Mouse (Mus musculus) MEL (cell line): ENCODE measurements around the gene Zfp653. TPM values are rescaled to one million over a fixed set of nuclear protein-coding genes. Genes with fewer than 3 reads are reported as not detected.

Experiments
- DNase-seq: peaks from one replicate; pipeline ENCODE4 v3.0.0; 2011; ENCODE audit warnings: low read depth, low spot score
- H3K27ac ChIP-seq: 2 replicates; pipeline ENCODE4 v1.5.1; 2012; ENCODE audit warnings: low read depth, mild to moderate bottlenecking, control low read depth, low read length, moderate library complexity; ENCODE audit not compliant: control insufficient read depth
- H3K27me3 ChIP-seq, 2 experiments: fragments of 150-350 bp in 1 of 2; sonication (generic) in 1 of 2; 2 replicates each; pipeline ENCODE4 v1.6.1; 2012; ENCODE audit warnings: low read length in 2 of 2, mild to moderate bottlenecking in 2 of 2, improper control_type of control experiment in 1 of 2, moderate library complexity in 1 of 2; ENCODE audit not compliant: insufficient read depth in 2 of 2, control insufficient read depth in 1 of 2
- H3K36me3 ChIP-seq, 2 experiments: 2 replicates each; pipeline ENCODE4 v1.6.1; 2012 to 2014; ENCODE audit warnings: low read length in 2 of 2, improper control_type of control experiment in 1 of 2, inconsistent platforms in 1 of 2, mild to moderate bottlenecking in 1 of 2; ENCODE audit not compliant: insufficient read depth in 2 of 2, control insufficient read depth in 1 of 2
- H3K4me1 ChIP-seq, 2 experiments: fragments of 150-350 bp in 1 of 2; sonication (generic) in 1 of 2; 2 replicates each; pipeline ENCODE4 v1.6.1; 2012; ENCODE audit warnings: low read length in 2 of 2, improper control_type of control experiment in 1 of 2, mild to moderate bottlenecking in 1 of 2; ENCODE audit not compliant: insufficient read depth in 2 of 2, control insufficient read depth in 1 of 2
- H3K4me3 ChIP-seq, 2 experiments: fragments of 150-350 bp in 1 of 2; sonication (generic) in 1 of 2; 2 replicates each; pipeline ENCODE4 v1.5.1; 2012; ENCODE audit warnings: low read depth in 2 of 2, low read length in 2 of 2, mild to moderate bottlenecking in 2 of 2, moderate library complexity in 2 of 2, control low read depth in 1 of 2, improper control_type of control experiment in 1 of 2; ENCODE audit not compliant: control insufficient read depth in 1 of 2, insufficient read depth in 1 of 2
- H3K79me2 ChIP-seq: 2 replicates; pipeline ENCODE4 v1.6.1; 2012; ENCODE audit warnings: mild to moderate bottlenecking, low read length, moderate library complexity; ENCODE audit not compliant: control insufficient read depth, poor library complexity, insufficient read depth
- H3K9ac ChIP-seq: 2 replicates; pipeline ENCODE4 v1.6.1; 2012; ENCODE audit warnings: low read depth, mild to moderate bottlenecking, control low read depth, low read length, moderate library complexity; ENCODE audit not compliant: control insufficient read depth, poor library complexity, severe bottlenecking
- H3K9me3 ChIP-seq: fragments of 150-350 bp; sonication (generic); replicated peaks from 2 replicates; pipeline ENCODE4 v1.6.1; 2012; ENCODE audit warnings: mild to moderate bottlenecking, low read length, improper control_type of control experiment, moderate library complexity; ENCODE audit not compliant: insufficient read depth
- CTCF ChIP-seq, 3 experiments: IDR thresholded peaks in 2 of 3; conservative IDR thresholded peaks in 1 of 3; 2 replicates each; pipeline ENCODE4 v1.5.1; 2011 to 2012; ENCODE audit warnings: low read length in 3 of 3, low read depth in 2 of 3, mild to moderate bottlenecking in 2 of 3, improper control_type of control experiment in 1 of 3, inconsistent platforms in 1 of 3, mixed read lengths in 1 of 3, moderate library complexity in 1 of 3; ENCODE audit not compliant: control insufficient read depth in 1 of 3, insufficient read depth in 1 of 3, poor library complexity in 1 of 3, severe bottlenecking in 1 of 3
- ELF1 ChIP-seq: IDR thresholded peaks from 2 replicates; pipeline ENCODE4 v1.6.1; 2014; ENCODE audit warnings: low read depth, mild to moderate bottlenecking, inconsistent platforms, low read length, improper control_type of control experiment, moderate library complexity
- EP300 ChIP-seq, 2 experiments: IDR thresholded peaks; 2 replicates each; pipeline ENCODE4 v1.6.1; 2011; ENCODE audit warnings: improper control_type of control experiment in 2 of 2, low read length in 2 of 2, low read depth in 1 of 2, mild to moderate bottlenecking in 1 of 2
- ETS1 ChIP-seq: IDR thresholded peaks from 2 replicates; pipeline ENCODE4 v1.6.1; 2012; ENCODE audit warnings: low read depth, mild to moderate bottlenecking, inconsistent platforms, low read length, improper control_type of control experiment, moderate library complexity
- GATA1 ChIP-seq: IDR thresholded peaks from 2 replicates; pipeline ENCODE4 v1.6.1; 2011; ENCODE audit warnings: low read depth, low read length, improper control_type of control experiment
- JUND ChIP-seq: IDR thresholded peaks from 2 replicates; pipeline ENCODE4 v1.6.1; 2011; ENCODE audit warnings: low read depth, mild to moderate bottlenecking, improper control_type of control experiment, low read length
- MAZ ChIP-seq: IDR thresholded peaks from 2 replicates; pipeline ENCODE4 v1.6.1; 2012; ENCODE audit warnings: low read depth, mild to moderate bottlenecking, inconsistent platforms, low read length, improper control_type of control experiment
- MXI1 ChIP-seq: IDR thresholded peaks from 2 replicates; pipeline ENCODE4 v1.6.1; 2011; ENCODE audit warnings: mild to moderate bottlenecking, low read depth, low read length, improper control_type of control experiment
- MYC ChIP-seq: IDR thresholded peaks from 2 replicates; pipeline ENCODE4 v1.6.1; 2011; ENCODE audit warnings: low read depth, mild to moderate bottlenecking, low read length, improper control_type of control experiment, moderate library complexity
- POLR2AphosphoS5 ChIP-seq: IDR thresholded peaks from 2 replicates; pipeline ENCODE4 v1.6.1; 2012; ENCODE audit warnings: low read depth, borderline replicate concordance, mild to moderate bottlenecking, inconsistent platforms, low read length, moderate library complexity, mixed read lengths
- ZC3H11A ChIP-seq: IDR thresholded peaks from 2 replicates; pipeline ENCODE4 v1.6.1; 2012; ENCODE audit warnings: low read depth, mild to moderate bottlenecking, inconsistent platforms, low read length, improper control_type of control experiment
- ZKSCAN1 ChIP-seq: IDR thresholded peaks from 2 replicates; pipeline ENCODE4 v1.6.1; 2012; ENCODE audit warnings: low read depth, mild to moderate bottlenecking, inconsistent platforms, low read length, improper control_type of control experiment, moderate library complexity
- polyA plus RNA-seq, 2 experiments: library from polyadenylated mRNA; stranded (reverse) in 1 of 2; unstranded in 1 of 2; fragments of >175 nt in 1 of 2; fragments of >200 nt in 1 of 2; gene quantifications; 2 replicates each; pipeline versions ENCODE4 v1.2.1 to v1.2.4; 2012; ENCODE audit warnings: low replicate concordance in 2 of 2, low read depth in 1 of 2; ENCODE audit not compliant: insufficient read length in 2 of 2, insufficient read depth in 1 of 2, missing spikeins in 1 of 2
- total RNA-seq: library from RNA; depleted of rRNA; stranded (reverse); fragments of 300-350 nt; gene quantifications from 2 replicates; pipeline ENCODE4 v1.2.3, GENCODE M21; 2012

Zfp653 gene
- total and polyA plus RNA-seq, 3 experiments = 19.2 to 40.4 TPM; not detected in 1

DNA sequence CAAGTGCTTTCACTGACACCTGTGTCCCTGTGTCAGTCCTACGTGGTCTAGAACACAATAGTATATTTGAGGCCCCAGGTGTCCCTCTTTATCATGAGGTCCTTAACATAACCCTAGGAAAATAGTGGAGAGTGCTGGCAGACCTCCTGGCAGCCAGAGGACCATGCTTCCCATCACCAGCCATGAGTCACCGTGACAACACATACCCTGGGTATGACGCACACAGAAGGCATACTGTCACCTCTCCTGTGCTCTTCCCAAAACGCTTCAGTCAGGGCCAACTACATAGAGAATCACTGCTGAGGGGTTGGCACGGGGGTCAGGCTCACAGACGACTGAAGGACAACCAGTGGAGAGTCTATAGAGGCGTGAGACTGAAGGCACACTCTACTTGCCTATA lies 18.8 kb upstream of the Zfp653 start (continued):
- TF ChIP-seq MXI1 (no peak), POLR2AphosphoS5 (no peak)

DNA sequence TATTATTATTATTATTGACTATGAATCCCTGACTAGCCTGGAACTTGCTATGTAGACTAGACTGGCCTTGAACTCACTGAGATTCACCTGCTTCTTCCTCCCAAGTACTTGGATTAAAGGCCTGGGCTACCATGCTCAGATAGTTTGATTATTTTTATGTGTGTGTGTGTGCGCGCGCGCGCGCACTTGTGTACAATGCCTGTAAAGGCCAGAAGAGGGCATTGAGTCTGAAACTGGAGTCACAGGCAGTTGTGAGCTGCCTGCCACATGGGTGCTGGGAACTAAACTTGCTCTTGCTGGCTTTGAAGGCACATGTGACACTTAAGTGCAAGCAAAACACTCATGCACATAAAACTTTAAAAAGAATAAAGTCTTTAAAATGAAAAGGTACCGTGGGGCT lies 18.1 kb upstream of the Zfp653 start:
- H3K27ac ChIP-seq = no peak overlapping the region
- H3K79me2 ChIP-seq = peaks cover 8% of the 10 kb centered on the region; the same call in 1 of the 2 replicates
- H3K9ac ChIP-seq = no peak overlapping the region
- no peak overlapping the region for H3K4me3 ChIP-seq
- no peak for TF ChIP-seq ZKSCAN1
- peak in 1 of 3 experiments; percentile 9; a peak in 1 of 6 replicates for TF ChIP-seq CTCF (IDR thresholded peaks at IDR 0.05 in 2 of 3, conservative IDR thresholded peaks at IDR 0.05 in 1 of 3; ENCODE audit: control insufficient read depth in 1 of 3, insufficient read depth in 1 of 3, low read depth in 2 of 3, low read length in 3 of 3, poor library complexity in 1 of 3, severe bottlenecking in 1 of 3)
- TF ChIP-seq MYC = no peak
- no peak for TF ChIP-seq EP300 (IDR thresholded peaks at IDR 0.05; ENCODE audit: low read depth in 1 of 2, low read length in 2 of 2)
- no peak for TF ChIP-seq ZC3H11A
- H3K9me3 ChIP-seq = no peaks in the 10 kb centered on the region
- peaks cover 6 to 9% of the 10 kb centered on the region in 2 experiments for H3K4me1 ChIP-seq
- peaks cover 0 to 9% of the 10 kb centered on the region in 2 experiments; a peak in 2 of 4 replicates for H3K36me3 ChIP-seq
- no peaks in the 10 kb centered on the region for H3K27me3 ChIP-seq
- DNase-seq = no peak

- Histone ChIP-seq H3K27ac (no peak overlapping the region), H3K9ac (no peak overlapping the region), H3K27me3 (no peaks in the 10 kb centered on the region), H3K4me1 (peaks cover 6 to 11% of the 10 kb centered on the region in 2 experiments)
- TF ChIP-seq ETS1 (no peak), MAZ (no peak), ELF1 (no peak), POLR2AphosphoS5 (no peak), JUND (no peak), GATA1 (peak; percentile 50; the same call in 1 of the 2 replicates), ZC3H11A (no peak), EP300 (IDR thresholded peaks at IDR 0.05; ENCODE audit: low read depth in 1 of 2, low read length in 2 of 2) (no peak)
- TF ChIP-seq, all 39 proteins: peak for 1
- no peaks in the 10 kb centered on the region for H3K9me3 ChIP-seq
- peak; percentile 52 for DNase-seq
- H3K79me2 ChIP-seq = peaks cover 10% of the 10 kb centered on the region
- H3K36me3 ChIP-seq = peaks cover 0 to 9% of the 10 kb centered on the region in 2 experiments; a peak in 2 of 4 replicates
- H3K4me3 ChIP-seq = no peak overlapping the region
Measured at GRCm38 (mm10) chr9:22087034-22087618, 15.9 kb upstream of the Zfp653 start.
